Mouse (Mus musculus) heart, embryonic 12.5 days (tissue): Measurements from ENCODE around the gene Tapbpl. TPM values are rescaled to one million over a fixed set of nuclear protein-coding genes. Genes with fewer than 3 reads are reported as not detected.

ENCODE experiments used
- ATAC-seq: fragments of 200-750 bp; cut with Nextera tagmentation; 2 replicates; pipeline ENCODE4 v1.8.0; 2017; ENCODE audit warnings: moderate TSS enrichment, moderate library complexity; ENCODE audit not compliant: insufficient number of reproducible peaks, low FRiP score
- H3K27ac ChIP-seq: fragments of 300-500 bp; sonication (generic); 2 replicates; pipeline ENCODE4 v1.5.1; 2016; ENCODE audit warnings: mild to moderate bottlenecking, moderate library complexity; ENCODE audit not compliant: poor library complexity, severe bottlenecking
- H3K27me3 ChIP-seq: fragments of 300-500 bp; sonication (generic); replicated peaks from 2 replicates; pipeline ENCODE4 v1.6.1; 2016; ENCODE audit warnings: mild to moderate bottlenecking, moderate library complexity
- H3K36me3 ChIP-seq: fragments of 300-500 bp; sonication (generic); 2 replicates; pipeline ENCODE4 v1.6.1; 2016; ENCODE audit warnings: mild to moderate bottlenecking, moderate library complexity
- H3K4me1 ChIP-seq: fragments of 300-500 bp; sonication (generic); replicated peaks from 2 replicates; pipeline ENCODE4 v1.6.1; 2016; ENCODE audit warnings: mild to moderate bottlenecking
- H3K4me2 ChIP-seq: fragments of 300-500 bp; sonication (generic); 2 replicates; pipeline ENCODE4 v1.6.1; 2016; ENCODE audit warnings: mild to moderate bottlenecking, moderate library complexity
- H3K4me3 ChIP-seq: fragments of 300-500 bp; sonication (generic); 2 replicates; pipeline ENCODE4 v1.5.1; 2016; ENCODE audit warnings: mild to moderate bottlenecking
- H3K9ac ChIP-seq: fragments of 300-500 bp; sonication (generic); 2 replicates; pipeline ENCODE4 v1.6.1; 2016; ENCODE audit warnings: mild to moderate bottlenecking, moderate library complexity
- H3K9me3 ChIP-seq: fragments of 300-500 bp; sonication (generic); replicated peaks from 2 replicates; pipeline ENCODE4 v1.6.1; 2016; ENCODE audit warnings: mild to moderate bottlenecking, moderate library complexity
- WGBS: fragments of 180-500 bp; shearing (Covaris S2); methylation state at CpG from one replicate; pipeline ENCODE4 v1.1.7; 2016; 5-methylcytosine and 5-hydroxymethylcytosine counted together
- polyA plus RNA-seq: library from polyadenylated mRNA; unstranded; fragments of >200 nt; fragmentation: Nextera tagmentation; extraction: Ambion mirVana; gene quantifications from 2 replicates; pipeline ENCODE4 v1.2.1, GENCODE M21; 2016

The Tapbpl gene
- polyA plus RNA-seq, 1 experiment from 2014 or later = 3.1 TPM

DNA sequence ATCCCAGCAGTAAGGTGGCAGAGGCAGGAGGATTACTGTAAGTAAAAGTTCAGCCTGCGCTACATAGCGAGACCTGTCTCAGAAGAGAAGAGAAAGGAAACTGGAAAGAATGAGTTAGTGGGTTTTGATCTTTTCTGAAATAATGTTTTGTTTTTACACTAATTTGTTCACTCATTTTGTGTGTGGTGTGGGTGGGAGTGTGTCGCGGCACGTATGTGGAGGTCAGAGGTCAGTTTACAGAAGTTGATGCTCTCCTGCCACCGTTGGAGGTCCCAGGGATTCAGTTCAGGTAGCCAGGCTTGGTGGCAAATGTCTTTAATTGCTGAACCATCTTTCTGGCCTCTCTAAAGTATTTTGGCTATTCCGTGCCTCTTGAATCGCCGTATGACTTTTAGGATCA is 32.6 kb upstream of the Tapbpl start:
- H3K4me1 ChIP-seq = no peaks in the 10 kb centered on the region
- no peak overlapping the region for H3K4me2 ChIP-seq
- ATAC-seq = no peak
- no peak overlapping the region for H3K27ac ChIP-seq
- H3K4me3 ChIP-seq = no peak overlapping the region
- H3K9me3 ChIP-seq = 0 out of 2 replicates have a peak, but pooled peaks cover 2% of the 10 kb centered on the region
- peaks cover 3% of the 10 kb centered on the region; the same call in 1 of the 2 replicates for H3K27me3 ChIP-seq
- H3K9ac ChIP-seq = no peak overlapping the region
- no peaks in the 10 kb centered on the region for H3K36me3 ChIP-seq
- 84% methylated on average over 9 of the region's 9 CpGs for WGBS

DNA sequence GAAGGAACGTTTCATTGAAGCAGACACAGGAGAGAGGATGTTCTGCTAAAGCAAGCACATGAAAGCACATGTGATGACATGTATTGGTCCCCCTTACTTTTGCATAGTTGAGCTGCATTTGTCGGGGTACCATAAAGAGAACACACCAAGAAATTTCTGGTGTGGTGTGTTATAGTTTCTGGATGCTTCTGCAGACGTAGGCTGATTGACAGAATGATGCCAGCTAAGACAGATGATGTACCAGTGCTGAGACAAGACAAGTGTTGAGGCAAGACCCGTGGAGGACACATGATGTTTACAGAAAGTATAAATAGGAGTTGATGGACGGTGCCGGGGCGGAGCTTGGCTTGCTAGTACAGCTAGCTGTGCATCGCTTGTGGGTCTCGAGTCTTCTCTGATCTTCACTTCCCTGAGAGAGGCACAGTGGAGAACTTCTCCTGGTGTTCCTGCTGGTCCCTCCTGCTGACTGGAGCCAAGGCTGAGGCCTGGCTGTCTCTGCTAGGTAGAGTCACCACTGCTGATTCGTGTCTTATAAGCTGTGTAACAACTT is 28.4 kb upstream of the Tapbpl start:
- Histone ChIP-seq H3K36me3 (no peaks in the 10 kb centered on the region), H3K4me3 (no peak overlapping the region), H3K27ac (no peak overlapping the region), H3K27me3 (no peaks in the 10 kb centered on the region), H3K9ac (no peak overlapping the region), H3K4me1 (no peaks in the 10 kb centered on the region), H3K4me2 (no peak overlapping the region), H3K9me3 (0 out of 2 replicates have a peak, but pooled peaks cover 2% of the 10 kb centered on the region)
- WGBS = 72% methylated on average over 10 of the region's 10 CpGs
- ATAC-seq = no peak

DNA sequence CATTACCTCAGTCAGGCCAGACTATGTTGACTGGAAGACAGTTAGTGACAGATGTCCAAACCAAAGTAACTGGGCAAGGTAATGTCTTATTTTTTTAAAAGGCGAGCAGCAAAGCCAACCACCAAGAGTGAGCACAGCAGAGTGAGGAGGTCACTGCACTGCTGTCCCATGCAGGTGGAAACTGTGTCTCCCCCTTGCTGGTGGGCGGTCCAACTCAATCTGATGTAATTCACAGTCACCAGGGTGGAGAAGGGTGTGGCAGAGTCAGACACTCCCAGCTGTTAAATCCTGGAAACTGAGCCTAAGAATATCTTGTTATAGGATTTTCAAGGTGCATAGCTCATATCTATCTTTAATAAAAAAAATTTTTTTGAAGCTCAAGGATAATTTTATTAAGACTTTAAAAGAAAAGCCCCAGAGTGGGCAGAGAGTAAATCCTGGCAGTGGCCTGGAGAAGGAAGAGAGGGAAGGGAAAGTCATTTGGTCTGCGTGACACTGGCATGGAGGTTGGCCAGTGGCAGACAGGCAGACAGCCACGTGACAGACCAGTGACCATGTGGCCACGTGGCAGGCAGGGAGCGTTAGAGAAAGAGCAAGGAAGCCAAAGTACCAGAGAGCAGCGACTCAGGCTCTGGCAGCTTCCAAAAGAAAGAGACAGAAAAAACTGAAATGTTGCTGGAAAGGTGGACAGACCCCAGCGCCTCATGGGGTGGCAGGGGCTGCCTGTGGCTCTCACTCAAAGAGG is 24.7 kb upstream of the Tapbpl start:
- 67% methylated on average over 8 of the region's 8 CpGs for WGBS
- H3K27ac ChIP-seq = no peak overlapping the region
- no peaks in the 10 kb centered on the region for H3K36me3 ChIP-seq
- ATAC-seq = no peak
- no peaks in the 10 kb centered on the region for H3K9me3 ChIP-seq
- no peaks in the 10 kb centered on the region for H3K4me1 ChIP-seq
- H3K4me2 ChIP-seq = no peak overlapping the region
- no peak overlapping the region for H3K4me3 ChIP-seq
- no peak overlapping the region for H3K9ac ChIP-seq
- H3K27me3 ChIP-seq = no peaks in the 10 kb centered on the region

DNA sequence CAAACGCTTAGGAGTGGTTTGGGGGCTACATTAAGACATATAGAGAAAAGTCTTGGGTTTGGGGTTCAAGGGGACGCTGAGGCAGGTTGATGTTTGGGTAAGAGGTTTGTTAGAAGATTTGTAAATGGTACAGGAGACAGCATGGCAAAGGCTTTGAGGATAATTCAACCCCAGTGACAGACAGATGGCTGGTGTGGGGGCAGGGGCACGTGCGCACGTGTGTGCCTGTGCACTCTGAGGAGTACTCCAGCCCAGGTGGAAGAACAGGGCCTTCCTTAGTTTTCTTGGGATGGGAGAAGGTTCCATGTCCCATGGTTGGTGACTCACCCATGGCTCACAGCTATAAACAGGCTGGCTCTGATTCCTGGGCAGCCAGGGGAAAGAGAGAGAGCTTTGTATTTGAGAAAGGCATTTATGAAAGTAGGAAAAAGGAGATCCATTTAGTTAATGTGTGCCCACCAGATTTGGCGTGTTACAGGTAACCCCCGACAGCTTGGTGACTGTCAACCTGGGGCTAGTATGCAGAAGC is 23.9 kb upstream of the Tapbpl start:
- Histone ChIP-seq H3K4me3 (no peak overlapping the region), H3K9me3 (no peaks in the 10 kb centered on the region), H3K27ac (no peak overlapping the region), H3K9ac (no peak overlapping the region), H3K36me3 (no peaks in the 10 kb centered on the region), H3K27me3 (no peaks in the 10 kb centered on the region), H3K4me2 (no peak overlapping the region), H3K4me1 (no peaks in the 10 kb centered on the region)
- 75% methylated on average over 7 of the region's 7 CpGs for WGBS
- ATAC-seq = no peak

DNA sequence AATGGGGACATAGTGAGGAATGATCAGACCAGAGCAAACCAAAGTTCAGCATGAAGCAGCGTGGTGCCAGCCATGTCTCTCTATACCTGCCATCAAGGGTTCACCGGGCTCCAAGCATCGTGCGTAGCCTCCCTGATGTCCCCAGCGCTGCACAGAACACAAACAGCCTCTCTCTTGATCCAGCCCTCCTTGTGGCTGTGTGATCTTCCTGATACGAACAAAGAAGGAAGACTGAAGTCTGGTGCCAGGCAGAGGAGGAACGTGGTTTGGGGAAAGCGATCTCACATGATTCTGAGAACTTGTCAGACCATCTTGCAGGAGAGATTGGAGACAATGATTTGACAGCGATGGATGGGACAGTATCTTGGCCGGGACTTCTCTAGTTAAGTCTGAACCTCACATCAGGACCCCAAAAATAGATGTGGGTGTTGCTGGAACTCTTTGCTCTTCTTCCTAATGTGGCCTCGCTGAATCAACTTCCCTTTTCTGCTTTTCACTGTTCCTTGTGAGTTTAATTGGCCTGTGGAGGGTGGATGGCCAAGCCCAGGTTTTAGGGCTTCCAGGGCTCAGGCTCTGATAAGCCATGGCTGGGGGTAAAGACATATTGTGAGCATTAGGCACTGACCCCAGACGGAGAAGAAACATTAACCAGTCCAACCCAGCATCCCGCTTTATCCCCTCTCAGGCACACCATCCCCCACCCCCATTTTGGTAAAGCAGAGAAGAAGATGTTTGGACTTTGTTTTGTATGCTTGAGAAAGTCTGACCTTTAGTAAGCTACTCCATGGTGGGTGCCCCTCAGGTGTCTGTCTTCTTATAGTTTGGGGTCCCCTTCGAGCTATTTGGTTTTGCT is 22.4 kb upstream of the Tapbpl start:
- ATAC-seq = no peak
- Histone ChIP-seq H3K9me3 (no peaks in the 10 kb centered on the region), H3K27me3 (no peaks in the 10 kb centered on the region), H3K4me3 (no peak overlapping the region), H3K36me3 (no peaks in the 10 kb centered on the region), H3K9ac (no peak overlapping the region), H3K4me1 (no peaks in the 10 kb centered on the region), H3K27ac (no peak overlapping the region), H3K4me2 (no peak overlapping the region)
- WGBS = 74% methylated on average over 14 of the region's 14 CpGs

DNA sequence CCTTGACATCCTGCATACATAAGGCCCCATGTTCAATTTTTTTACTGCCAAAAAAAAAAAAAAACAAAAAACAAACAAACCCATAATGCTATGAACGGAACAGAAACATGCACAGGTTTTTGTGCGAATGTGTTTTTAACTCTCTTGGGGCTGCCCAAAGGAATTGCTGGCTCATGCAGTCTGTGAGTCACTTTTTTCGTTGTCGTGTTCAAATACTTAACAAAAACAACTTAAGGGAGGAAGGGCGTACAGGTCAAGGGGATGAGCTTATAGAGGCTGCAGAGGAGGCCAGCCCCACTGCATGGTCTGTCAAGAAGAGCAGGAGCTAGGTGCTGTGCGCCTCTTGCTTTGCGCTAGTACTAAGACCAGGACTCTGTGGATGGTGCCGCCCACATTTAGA is 21.1 kb upstream of the Tapbpl start:
- 86% methylated on average over 8 of the region's 8 CpGs for whole genome bisulfite sequencing
- no peak for ATAC-seq
- H3K4me3 ChIP-seq = no peak overlapping the region

DNA sequence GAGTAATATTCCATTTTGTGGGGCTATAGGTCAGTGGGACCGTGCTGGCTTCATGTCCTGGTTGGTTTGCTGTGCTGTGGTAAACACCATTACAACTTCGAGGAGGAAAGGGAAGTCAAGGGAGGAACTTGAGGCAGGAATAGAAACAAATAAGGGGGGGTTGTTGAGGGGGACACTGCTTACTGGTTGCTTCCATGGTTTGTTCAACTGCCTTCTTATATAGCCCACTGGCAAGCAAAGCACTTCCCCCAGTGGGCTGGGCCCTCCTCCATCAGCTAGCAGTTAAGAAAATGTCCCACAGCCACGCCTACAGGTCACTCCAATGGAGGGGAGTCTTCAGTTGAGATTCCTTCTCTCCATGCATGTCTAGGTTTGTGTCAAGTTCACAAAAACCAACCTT is 20.6 kb upstream of the Tapbpl start:
- H3K4me3 ChIP-seq = no peak overlapping the region
- H3K4me2 ChIP-seq = no peak overlapping the region
- H3K36me3 ChIP-seq = no peaks in the 10 kb centered on the region
- H3K9ac ChIP-seq = no peak overlapping the region
- no peak for ATAC-seq
- no peaks in the 10 kb centered on the region for H3K9me3 ChIP-seq
- no peaks in the 10 kb centered on the region for H3K27me3 ChIP-seq
- H3K4me1 ChIP-seq = no peaks in the 10 kb centered on the region
- 74% methylated on average over 3 of the region's 3 CpGs for WGBS
- H3K27ac ChIP-seq = no peak overlapping the region

More for the DNA sequence above, 21.1 kb upstream of the Tapbpl start:
- no peaks in the 10 kb centered on the region for H3K36me3 ChIP-seq
- H3K9me3 ChIP-seq = no peaks in the 10 kb centered on the region
- H3K27ac ChIP-seq = no peak overlapping the region
- no peaks in the 10 kb centered on the region for H3K27me3 ChIP-seq
- H3K9ac ChIP-seq = no peak overlapping the region
- H3K4me1 ChIP-seq = no peaks in the 10 kb centered on the region
- H3K4me2 ChIP-seq = no peak overlapping the region

DNA sequence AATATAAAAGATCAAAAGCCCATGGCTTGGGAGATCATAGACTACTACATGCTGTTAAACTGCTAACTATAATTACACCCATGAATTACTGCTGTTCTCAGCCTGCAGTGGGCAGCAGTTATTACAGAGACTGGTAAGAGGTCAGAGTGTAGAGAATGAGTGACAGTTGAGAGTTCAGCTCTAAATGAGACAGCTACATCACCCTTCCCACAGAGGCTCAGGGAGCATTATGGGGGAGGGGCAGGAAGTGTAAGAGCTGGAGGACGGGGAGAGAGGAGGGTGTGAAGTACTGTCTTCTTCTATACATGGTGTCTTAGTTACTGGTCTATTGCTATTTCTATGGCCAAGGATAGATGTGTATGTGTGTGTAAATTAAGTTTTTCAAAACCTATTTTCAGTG is 12.9 kb upstream of the Tapbpl start:
- Histone ChIP-seq H3K36me3 (no peaks in the 10 kb centered on the region), H3K4me1 (no peaks in the 10 kb centered on the region), H3K9ac (no peak overlapping the region), H3K9me3 (no peaks in the 10 kb centered on the region), H3K4me3 (no peak overlapping the region), H3K27me3 (no peaks in the 10 kb centered on the region), H3K4me2 (no peak overlapping the region), H3K27ac (no peak overlapping the region)
- no peak for ATAC-seq
- WGBS = 19% methylated on average over 1 of the region's 1 CpGs

DNA sequence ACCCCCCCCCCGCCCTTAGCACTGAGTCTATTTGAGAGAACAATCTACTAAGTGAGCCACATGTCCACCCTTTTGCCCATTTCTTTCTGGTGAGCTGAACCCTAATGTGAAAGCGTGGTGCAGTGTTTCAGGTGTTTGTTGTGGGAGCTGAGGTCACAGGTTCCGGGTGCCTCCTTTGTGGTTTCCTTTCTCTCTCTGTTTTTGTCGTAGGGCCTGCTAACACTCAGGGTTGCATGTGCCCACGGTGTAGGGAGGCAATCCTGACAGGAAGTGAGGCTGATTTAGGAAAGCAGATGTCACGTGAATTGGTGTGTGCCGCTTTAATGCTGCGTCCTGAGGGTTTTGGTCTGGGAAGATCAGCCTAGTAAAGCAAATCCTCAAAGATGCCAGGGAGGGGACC is 9.9 kb upstream of the Tapbpl start:
- 81% methylated on average over 8 of the region's 8 CpGs for WGBS

DNA sequence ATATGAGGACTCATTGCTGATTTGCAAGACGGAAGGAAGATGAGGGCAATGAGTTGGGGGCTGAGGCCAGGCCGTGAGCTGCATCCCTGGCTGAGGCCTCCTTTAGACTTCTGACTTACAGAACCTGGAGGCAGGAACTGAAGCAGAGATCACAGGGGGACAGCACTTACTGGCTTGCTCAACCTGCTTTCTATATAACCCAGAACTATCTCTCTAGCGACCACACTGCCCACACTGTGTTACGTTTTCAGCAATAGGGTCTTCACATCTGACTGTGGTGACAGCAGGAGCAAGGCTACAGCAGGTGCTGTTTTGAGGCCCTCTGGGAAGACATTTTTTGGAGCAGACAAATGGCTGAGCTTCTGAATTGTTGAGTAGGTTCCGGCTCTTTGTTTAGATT is 9.0 kb upstream of the Tapbpl start:
- Histone ChIP-seq H3K36me3 (no peaks in the 10 kb centered on the region), H3K4me3 (no peak overlapping the region), H3K4me1 (no peaks in the 10 kb centered on the region), H3K9ac (no peak overlapping the region), H3K9me3 (no peaks in the 10 kb centered on the region), H3K27me3 (no peaks in the 10 kb centered on the region), H3K4me2 (no peak overlapping the region), H3K27ac (no peak overlapping the region)
- WGBS = 78% methylated on average over 5 of the region's 5 CpGs
- no peak for ATAC-seq

More for the DNA sequence above, 9.9 kb upstream of the Tapbpl start:
- Histone ChIP-seq H3K27ac (no peak overlapping the region), H3K4me2 (no peak overlapping the region), H3K4me1 (no peaks in the 10 kb centered on the region), H3K9me3 (no peaks in the 10 kb centered on the region), H3K9ac (no peak overlapping the region), H3K4me3 (no peak overlapping the region), H3K36me3 (no peaks in the 10 kb centered on the region), H3K27me3 (no peaks in the 10 kb centered on the region)
- no peak for ATAC-seq

DNA sequence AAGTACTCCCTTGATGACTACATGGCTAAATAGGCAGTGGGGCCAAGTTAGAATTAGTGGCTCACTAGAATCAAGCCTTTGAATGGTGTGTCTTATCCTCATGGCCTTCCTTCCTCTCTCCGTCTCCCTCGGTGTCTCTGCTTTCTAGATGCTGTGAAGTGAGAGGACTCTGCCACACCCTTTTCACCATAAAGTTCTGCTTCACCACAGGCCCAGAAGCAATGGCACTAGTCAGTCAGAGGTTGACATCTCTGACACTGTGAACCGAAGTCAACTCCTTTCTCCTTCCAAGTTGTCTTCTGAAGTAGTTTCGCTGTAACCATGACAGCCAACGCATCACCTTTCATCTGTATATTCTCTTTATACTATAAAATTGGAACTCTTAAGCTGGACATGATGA is 7.9 kb upstream of the Tapbpl start:
- 91% methylated on average over 5 of the region's 5 CpGs for WGBS
- no peak overlapping the region for H3K9ac ChIP-seq
- no peak for ATAC-seq

More for the DNA sequence above, 7.9 kb upstream of the Tapbpl start:
- H3K9me3 ChIP-seq = no peaks in the 10 kb centered on the region
- H3K4me3 ChIP-seq = no peak overlapping the region
- no peak overlapping the region for H3K27ac ChIP-seq
- H3K4me2 ChIP-seq = no peak overlapping the region
- no peaks in the 10 kb centered on the region for H3K36me3 ChIP-seq
- H3K4me1 ChIP-seq = peaks cover 3% of the 10 kb centered on the region
- H3K27me3 ChIP-seq = no peaks in the 10 kb centered on the region
